Mouse (Mus musculus) erythroblast, adult 5-6 weeks (primary cell): ENCODE measurements around the gene Inpp4b. TPM values are rescaled to one million over a fixed set of nuclear protein-coding genes. Genes with fewer than 3 reads are reported as not detected.

Experiments
- ATAC-seq: replicated peaks from 2 replicates; pipeline ENCODE4 v1.8.0; 2016; ENCODE audit warnings: moderate number of reproducible peaks, mild to moderate bottlenecking, moderate TSS enrichment, inconsistent platforms; ENCODE audit not compliant: poor library complexity, low FRiP score, severe bottlenecking
- total RNA-seq, 2 experiments: library from RNA; stranded (forward) in 1 of 2; stranded (reverse) in 1 of 2; fragments of 150-400 nt in 1 of 2; fragments of 200-764, 138-1000 nt in 1 of 2; gene quantifications; 2 replicates each; pipeline versions ENCODE4 v1.2.3 to v1.2.4; 2015 to 2017; ENCODE audit warnings: low replicate concordance in 2 of 2

Gene Inpp4b
- total RNA-seq, 2 experiments from 2014 or later, result 0.38 to 1.5 TPM

DNA sequence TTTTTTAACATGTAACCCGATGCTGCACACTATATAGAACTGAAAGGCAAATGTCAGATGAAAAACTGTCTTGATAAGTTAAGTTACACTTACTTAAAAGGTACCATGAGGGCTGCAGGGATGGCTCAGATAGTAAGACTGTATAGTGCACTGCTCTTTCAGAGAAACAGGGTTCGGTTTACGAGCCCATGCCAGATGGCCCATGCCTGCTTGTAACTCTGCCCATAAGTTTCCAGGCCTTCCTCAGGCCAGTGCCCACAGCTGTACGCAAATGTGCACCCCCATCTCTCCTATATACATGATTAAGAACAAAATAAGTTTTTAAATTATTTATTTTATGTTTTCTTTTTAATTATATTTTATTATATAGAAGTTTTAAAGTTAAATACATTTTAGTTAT lies 300.7 kb downstream of the Inpp4b start:
- no peak for ATAC-seq

DNA sequence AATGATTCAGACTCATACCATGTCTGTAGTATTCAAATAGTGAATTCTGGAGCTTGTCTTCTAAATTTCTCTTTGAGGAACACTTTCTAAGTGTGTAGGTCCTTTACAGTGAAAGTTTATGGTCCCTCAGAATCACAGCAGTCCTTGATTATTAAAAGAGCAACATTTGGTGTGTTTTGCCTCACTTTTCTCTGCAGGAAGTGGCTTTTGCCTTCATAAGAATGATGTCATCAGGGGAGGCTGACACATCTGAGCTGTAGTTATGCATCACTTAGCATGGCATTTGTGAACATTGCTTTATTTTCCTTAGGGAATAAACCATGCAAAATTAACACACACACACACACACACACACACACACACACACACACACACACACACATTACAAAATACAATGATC lies 349.8 kb downstream of the Inpp4b start:
- no peak for ATAC-seq

DNA sequence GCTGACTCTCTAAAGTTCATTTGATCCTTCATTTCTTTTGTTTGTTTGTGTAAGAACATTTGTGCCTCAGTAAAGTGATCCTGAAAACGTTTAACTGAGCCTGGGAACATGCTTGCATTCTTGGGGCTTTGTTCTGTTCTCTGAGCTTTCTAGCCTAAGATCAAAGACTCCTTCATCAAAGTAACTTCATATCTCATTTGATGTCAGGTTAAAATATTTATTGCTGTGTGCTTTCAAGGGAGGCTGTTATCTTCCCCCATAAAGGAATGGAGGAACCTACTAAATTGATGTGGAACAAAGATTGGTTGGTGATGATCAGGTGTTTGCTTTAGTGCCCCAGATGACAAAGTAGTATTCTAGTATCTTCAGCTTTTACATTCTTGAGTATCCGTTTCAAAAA lies 352.5 kb downstream of the Inpp4b start:
- no peak for ATAC-seq

DNA sequence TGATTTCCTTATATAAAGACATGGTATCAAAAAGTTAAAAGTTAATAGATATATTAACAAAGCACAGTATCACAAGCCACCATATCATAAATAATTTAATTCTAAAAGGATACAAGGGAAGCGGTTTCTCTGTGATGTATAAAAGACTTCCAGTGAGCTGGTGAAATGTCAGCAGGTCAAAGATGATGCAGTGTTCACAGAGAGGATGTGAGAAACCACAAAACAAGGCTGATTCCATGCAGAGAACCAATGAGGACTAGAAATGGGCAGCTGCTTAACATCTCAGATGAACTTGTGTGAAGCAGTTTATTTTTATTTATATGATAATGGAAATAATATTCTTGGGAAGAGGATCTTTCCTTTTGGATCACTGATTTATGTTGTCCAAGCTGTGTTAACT lies 359.7 kb downstream of the Inpp4b start:
- ATAC-seq, result no peak

DNA sequence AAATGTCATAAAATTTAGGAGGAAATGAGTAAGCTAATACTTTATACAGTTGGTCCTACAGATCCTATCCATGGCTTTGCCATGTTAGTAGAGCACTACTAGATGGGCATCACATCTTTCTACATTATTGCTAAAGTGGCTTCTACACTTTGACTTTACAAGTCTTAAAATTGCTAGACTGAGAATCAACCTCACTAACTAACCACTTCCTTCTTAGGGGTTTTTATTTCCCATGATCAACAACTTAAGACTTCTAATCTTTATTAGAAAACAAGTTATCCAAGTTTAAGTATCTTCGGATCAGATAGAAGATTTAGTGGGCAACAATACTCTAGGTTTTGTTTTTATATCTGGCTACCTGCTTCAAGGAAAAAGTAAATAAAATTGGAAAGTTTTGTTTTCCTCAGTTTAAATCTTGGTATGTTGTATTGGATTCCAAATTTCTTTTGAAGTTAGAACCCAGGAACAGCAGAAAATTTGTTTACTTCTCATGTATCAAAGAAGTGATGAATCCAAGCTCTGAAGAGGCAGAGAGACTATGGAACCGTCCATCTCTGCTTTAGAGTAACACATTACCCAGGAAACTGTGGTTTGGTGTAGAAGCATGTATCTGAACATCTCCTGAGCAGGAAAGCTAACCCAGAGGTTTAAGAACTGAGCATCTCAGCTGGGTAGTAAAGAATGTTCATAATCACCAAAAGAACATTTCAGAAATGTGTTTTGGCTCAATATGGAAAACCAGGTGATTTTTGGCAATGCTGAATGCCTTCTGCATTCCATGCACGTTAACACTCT lies 361.4 kb downstream of the Inpp4b start:
- no peak for ATAC-seq

DNA sequence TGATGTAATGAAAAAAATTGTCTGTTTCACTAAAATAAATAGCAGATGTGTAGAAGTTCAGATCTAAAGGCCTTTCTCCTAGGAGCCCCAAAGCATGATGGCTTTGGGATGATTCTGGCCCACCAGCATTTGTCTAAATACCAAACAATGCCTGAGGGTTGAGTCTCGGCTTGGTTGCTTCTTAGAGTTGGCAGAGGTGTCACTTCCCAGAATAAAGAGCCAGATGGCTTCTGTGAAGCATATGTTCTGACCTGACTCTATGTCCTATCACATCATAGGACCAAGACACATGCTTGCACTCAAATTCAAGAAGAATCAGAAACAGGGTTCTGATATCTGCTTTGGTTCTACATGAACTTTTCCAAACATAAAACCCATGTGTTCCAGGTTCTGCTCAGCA lies 365.1 kb downstream of the Inpp4b start:
- no peak for ATAC-seq

DNA sequence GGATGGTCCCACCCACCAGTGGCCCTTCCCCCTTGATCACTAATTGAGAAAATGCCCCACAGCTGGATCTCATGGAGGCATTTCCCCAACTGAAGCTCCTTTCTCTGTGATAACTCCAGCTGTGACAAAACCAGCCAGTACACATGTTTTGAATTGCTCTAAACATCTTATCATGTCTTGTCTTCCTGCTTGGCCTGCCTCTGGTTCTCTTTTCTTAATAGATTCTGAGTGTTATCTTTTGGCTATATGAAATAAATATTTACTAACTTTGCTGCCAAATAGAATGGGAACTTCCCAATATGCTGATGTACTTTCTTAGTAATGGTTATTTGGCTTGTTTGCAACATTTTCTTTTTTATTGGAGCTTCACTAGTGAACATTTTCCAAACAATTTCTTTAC lies 389.0 kb downstream of the Inpp4b start:
- no peak for ATAC-seq

DNA sequence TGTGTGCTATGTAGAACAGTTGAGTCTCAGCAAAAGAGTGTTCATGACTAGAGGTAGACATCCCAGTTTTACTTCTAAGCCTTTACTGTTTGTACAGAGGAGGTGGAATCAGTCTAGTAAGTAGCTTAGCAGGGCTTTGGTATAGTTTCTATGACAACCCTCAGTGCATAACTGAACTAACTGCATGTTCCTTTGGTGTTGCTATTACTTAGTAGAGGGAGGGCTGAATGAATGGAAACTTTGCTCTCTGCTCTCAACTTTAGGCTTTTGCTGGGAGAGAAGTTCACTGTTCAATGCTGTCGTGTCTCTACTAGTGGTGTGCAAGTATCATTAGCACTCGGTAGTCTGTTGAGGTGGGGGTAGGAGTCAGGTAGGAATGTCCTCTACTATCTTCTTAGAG lies 393.3 kb downstream of the Inpp4b start:
- ATAC-seq, result no peak

DNA sequence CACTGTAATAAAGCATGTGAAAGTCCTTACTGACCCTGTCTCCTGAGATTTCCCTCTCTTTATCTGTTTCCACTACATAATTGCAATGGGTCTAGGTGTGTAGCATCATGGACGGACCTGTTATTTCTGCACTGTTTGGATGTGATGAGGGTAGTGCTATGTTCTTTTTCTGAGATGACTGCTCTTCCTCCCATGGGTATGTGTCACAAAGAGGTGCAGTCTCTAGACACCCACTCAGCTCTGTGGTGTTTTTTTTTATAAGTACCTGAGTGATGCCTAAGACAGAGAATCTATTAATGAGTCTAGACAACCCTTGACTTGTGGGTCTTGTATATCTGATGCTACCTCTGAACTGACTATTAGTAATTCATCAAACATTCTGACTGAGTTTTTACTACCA lies 393.7 kb downstream of the Inpp4b start:
- ATAC-seq, result no peak

DNA sequence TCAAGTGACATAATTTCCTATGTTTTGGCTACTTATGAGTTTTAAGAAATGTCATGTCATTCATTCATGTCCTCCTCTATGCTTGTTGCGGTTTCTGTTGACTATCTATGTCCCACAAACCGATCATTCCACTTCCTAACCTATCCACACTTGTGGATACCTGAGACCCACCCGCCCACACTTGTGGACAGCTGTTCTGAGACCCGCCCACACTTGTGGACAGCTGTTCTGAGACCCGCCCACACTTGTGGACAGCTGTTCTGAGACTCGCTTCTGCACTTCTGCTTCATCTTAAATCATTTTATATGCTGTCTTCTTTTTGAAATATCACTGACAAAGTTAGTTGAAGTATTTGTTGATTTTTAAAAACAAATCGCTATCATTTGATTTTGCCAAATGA lies 400.2 kb downstream of the Inpp4b start:
- no peak for ATAC-seq

DNA sequence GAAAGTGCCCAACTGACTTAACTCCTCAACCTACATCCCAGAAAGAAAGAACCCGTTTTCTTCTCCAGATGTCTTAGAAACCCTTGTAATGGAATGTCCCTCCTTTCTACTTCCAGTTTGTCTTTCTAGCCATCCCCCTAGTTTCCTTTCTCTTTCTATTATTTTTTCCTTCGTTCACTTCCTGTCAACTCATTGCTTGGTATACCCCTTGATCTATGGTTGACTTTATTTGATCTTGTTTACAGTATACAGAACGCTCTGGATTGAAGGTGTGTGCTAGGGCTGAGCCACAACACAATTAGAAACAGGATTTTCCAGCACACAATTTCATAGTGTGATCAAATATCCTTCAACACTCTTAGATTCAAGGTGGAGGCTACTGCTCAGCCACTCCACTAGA lies 400.7 kb downstream of the Inpp4b start:
- ATAC-seq, result no peak

DNA sequence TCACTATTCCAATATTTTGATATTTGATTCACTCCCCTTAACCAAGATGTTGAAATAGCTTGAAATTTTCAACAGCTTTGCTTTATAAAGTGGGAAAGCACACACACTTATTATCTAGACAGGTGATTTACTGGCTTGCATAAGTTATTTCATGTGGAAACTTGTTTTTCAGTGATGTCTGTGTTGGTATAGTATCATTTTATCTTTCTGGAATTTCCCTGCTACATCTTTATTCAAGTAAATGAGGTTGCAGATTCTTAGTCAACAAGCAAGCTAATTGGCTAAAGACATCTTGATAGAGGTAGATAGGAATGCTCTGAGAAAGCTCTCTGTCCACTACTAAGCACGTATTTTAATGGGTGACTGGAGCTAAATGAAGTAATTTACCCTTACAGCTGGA lies 403.1 kb downstream of the Inpp4b start:
- no peak for ATAC-seq

DNA sequence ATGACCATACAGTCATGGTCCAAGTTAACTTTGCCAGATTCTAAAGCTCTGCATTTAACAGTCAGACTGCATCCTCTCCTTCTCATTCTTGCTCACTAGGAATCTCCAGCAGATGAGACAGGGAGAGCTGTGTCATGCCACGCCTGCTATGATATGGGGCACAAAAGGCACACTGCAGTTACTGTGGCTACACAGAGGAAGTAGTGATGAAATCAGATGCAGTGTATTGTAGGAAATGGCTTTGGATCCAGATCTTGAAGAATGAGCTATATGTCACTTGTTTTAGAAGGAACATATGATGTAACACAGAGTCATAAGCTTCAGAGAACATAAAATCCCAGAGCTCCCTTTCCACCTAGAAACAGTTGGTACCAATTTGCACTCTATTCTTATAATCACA lies 408.8 kb downstream of the Inpp4b start:
- no peak for ATAC-seq

DNA sequence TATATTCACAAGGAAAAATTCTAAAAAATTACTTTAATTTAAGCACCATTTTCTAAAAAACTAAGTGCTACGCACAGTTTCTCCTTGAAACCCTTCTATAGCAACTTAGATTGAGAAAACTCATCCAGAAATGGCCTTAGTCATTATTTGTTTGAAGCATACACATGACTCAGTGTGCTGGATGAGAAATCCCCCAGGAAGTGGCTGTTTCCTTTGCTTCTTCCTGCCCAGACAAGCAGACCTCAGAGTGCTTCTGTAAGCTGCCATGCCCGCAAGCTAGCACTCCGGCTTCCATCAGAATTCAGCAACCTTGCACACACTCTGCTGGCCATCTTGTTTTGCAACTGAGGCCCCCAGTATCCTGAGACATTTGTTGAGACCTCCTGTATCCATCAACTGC lies 414.3 kb downstream of the Inpp4b start:
- no peak for ATAC-seq

DNA sequence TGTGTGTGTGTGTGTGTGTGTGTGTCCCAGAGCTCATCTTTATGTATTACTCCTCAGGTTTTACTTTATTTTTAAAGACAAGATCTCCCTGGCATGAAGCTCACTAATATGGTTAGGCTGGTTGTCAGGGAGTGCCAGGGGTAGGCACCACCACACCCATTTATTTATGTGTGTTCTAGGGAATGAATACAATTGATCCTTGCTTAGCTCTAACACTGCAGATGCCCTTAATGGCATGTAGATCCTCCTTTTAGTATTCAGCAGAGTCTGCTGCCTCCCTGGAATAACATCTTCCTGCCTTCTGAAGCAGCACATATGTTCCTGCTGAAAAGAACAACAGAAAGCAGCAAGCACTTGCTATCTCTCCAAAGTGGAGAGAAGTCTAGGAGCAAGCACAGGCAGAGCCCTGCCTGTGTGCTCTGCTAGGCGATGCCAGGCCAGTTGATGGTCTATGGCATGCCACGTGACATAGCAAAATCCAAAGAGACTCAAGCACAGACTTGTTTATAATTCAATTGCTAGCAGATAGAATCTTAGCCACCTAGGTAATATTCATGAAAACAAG lies 415.3 kb downstream of the Inpp4b start:
- no peak for ATAC-seq

DNA sequence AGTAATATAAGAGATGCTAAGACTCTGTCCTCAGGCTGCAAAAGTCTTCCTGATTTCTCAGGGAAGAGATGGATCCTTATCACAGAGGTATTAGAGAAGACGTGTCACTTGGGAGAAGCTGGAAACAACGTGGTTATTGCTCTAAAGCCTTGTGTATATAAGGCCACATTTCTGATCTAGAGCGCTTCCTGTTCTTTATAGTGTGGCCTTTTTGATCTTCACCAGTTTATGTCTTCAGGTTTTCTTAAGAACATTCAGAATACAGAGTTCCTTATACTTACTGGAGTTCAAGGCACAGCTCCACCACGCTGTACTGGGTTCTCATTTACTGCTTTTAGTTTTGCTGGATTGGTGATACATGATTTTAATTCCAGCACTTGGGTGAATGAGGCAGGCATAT lies 419.1 kb downstream of the Inpp4b start:
- no peak for ATAC-seq

DNA sequence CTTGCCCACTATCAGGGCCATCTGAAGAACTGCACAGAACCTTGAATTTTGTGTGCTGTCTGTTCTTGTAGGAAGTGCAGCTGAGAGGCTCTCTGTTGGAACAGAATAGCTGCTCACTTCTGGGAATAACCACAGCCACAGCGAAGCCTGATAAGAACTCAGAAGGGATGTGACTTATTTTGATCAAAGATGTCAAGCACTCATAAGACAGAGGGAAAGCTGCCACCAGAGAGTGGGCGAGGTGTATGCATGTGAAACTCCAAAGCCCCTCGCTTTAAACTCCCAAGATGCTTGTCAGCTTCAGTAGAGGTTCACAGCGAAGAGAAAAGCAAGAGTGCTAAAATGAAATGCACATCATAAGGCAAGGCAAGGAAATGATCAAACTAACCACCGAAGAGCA lies 423.7 kb downstream of the Inpp4b start:
- no peak for ATAC-seq

DNA sequence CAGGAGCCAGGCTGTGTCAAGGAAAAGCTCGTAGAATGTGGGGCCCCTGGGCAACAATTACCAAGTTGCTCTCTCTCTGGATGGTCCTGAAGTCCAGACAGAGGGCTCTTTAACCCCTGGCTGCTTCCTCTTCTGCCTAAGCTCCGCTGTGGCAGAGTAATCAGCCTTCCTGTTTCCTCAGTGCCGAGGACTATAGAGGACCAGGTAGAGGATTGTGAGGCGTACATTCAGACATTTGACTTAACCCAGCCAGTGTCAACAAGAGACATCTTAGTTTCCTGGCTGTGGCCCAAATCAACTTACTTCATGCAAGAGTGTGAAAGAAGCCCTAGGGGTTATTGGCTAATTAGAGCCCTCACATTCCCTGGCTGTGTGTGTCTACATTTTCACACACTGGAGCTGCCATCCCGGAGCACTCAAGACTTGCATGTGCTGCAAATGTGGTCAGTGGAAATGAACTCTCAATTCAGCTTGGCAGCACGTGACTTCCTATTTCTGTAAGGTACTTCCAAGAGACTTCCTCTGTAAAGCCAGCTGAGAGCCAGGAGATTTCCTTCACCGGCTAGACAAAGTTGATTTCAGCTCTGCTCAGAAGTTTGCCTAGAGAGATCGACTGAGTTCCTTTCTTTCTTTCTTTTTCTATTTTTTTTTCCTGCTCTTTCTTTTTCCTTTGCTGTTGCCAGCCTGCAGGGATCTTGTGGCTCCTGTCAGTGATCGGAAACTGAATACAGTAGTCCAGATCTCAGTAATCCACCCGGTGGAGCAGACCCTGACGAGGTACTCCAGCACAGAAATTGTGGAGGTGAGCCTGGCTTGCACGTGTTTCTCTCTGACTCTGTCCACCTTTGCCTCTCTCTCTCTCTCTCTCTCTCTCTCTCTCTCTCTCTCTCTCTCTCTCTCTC lies 425.3 kb downstream of the Inpp4b start:
- no peak for ATAC-seq

DNA sequence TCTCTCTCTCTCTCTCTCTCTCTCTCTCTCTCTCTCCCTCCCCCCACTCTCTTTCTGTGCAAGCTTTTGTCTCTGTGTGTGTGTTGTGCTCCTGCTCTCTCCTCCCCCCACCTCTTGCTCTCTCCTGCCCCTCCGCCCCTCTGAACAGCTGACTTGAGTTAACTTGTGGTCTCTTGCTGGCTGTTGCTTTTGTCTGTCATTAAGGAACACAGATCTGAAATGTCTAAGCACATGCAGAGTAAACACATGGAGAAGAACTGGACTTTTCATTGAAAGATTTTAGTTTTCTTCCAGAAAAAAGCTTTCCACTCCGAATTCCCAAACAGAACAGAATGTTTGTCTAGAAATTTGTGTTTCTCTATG lies 425.9 kb downstream of the Inpp4b start:
- no peak for ATAC-seq

DNA sequence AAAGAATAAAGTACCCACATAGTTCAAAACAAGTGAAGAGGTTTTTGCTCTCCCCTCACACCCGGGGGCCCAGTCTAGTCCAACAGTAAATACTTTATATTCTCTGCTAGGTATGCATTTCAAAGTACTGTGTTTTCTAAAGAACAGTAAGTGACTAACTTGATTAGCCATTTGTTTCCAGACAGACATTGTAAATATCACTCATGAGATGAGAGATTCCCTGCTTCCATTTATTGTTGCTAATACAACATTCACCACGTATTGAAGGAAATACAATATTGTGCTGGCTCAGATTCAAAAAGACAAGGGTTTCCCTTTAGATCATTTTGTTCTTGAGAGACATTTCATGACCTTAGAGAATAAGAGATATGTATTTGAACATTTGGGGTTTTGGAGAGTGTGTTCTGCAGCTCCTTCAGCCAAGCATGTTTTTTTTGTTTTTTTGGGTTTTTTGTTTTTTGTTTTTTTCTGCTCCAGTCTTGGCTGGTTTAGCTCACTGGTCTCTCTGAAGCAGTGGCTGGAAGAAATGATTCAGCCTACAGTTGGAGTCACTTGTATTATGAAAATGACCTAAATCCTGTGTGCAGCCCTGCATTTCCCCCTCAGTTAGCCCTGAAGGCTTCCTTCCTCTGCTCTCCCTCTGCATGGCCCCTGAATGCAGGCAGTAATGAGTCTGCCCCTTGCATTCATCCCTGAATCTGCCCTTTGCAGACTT lies 426.5 kb downstream of the Inpp4b start:
- no peak for ATAC-seq
